Mouse (Mus musculus): ENCODE measurements at regions not wholly inside any gene's neighbourhood (a gene's known extent, or its start where the extent isn't known, plus 50 kb on each side); places are given as distances from the start of the nearest gene placed in this dataset.
A peak's percentile ranks its signal among the peaks of the same experiment; 100 is the strongest.

GRCm38 (mm10) chr7:111337053-111337452 is 254.2 kb upstream of the Eif4g2 start:
- DNase-seq (ENCODE audit: low read depth) = no peak

DNA sequence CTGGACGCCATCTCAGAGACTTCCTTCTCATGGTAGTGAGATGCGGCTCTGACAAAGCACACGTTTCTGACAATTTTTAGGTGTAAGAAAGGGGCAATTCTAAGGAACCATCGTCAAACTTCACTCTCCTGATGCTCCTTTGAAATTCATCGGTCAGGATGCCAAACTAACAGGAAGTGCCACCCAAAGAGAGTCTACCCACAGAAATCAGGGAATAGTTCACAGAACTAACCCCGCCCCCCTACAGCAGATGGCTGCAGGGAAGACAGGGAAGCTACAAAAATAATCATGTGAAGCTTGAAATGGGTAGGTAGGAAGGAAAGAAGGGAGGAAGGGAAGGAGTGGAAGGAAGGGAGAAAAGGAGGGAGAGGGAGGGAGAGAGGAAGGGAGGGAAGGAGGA is 240.1 kb upstream of the Eif4g2 start:
- no peak for DNase-seq (ENCODE audit: low read depth)

GRCm38 (mm10) chr7:111319917-111320316 is 237.1 kb upstream of the Eif4g2 start:
- no peak for DNase-seq (ENCODE audit: low read depth)

- DNase-seq (ENCODE audit: low read depth) = no peak
Observed at GRCm38 (mm10) chr7:111316479-111316990, 233.7 kb upstream of the Eif4g2 start.

GRCm38 (mm10) chr7:111313921-111314320 is 231.1 kb upstream of the Eif4g2 start:
- DNase-seq (ENCODE audit: low read depth) = no peak

DNA sequence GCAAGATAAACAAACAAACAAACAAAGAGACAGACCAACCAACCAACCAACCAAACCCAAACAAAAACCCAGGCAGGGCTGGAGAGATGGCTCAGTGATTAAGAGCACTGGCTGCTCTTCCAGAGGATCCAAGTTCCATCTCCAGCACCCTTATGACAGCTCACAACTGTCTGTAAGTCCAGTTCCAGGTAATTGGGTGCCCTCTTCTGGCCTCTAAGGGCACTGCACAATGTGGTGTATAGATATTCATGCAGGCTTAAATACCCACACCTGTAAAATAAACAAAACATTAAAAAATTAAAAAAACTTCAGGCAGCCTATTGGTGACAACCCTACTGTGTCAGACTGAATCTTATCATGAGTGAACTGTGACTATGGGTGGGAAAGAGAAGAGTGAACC is 222.4 kb upstream of the Eif4g2 start:
- peak; percentile 18 for DNase-seq (ENCODE audit: low read depth)

- DNase-seq (ENCODE audit: low read depth) = no peak
Observed at GRCm38 (mm10) chr7:111301791-111302488, 219.1 kb upstream of the Eif4g2 start.

DNA sequence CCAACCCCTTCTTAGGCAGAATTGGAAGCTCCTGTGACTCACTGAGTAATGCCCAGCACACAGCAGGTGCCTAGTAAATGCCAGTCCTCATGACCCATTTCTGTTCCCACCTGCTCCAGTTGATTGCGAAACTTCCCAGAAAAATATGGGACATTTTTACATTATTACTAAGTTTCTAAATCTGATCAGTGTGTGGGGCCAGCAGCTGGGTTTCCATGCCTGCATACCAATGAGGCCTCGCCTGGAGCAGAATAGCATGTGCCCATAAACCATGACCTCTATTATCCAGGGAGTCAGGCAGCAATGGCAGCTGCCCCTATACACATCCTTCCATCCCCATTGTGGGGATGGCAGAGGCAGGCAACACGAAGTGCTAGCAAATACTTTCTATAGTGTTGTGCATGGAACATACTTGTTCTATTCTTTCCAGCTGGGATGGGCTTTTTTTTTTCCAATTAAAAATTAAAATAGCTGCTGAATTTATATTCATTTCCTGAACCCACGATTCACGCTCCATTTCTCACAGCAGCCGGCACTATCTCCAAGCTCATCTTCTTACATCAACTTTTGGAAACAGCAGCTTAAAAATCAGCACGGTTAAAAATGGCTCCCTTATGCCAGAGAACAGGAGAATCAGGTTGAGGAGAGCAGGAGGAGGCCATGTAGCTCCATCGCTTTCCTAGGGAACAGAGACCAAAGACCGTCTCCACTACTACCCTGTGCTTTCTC is 214.5 kb upstream of the Eif4g2 start:
- DNase-seq (ENCODE audit: low read depth) = no peak

GRCm38 (mm10) chr7:111283411-111283955 is 200.7 kb upstream of the Eif4g2 start:
- DNase-seq (ENCODE audit: low read depth) = no peak

GRCm38 (mm10) chr7:111282314-111282713 is 199.5 kb upstream of the Eif4g2 start:
- DNase-seq (ENCODE audit: low read depth) = no peak

DNA sequence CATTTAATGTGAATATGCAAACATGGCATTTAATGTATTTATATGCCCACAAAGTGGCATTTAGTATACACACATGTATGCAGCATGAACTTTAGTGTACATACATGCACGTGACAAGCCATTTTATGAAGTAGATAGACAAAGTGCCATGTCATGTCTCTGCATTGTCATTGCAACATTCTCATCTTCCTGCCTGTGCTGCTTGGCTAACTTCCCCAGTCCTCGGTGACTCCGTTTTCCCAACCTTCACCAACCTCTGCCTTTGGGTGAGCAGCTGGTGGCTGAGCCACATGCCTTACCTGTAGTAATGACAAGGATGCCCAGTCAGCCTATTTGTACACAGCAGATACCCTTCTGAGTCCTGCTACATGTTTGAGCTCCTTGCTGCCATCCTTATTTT is 194.9 kb upstream of the Eif4g2 start:
- no peak for DNase-seq (ENCODE audit: low read depth)

DNA sequence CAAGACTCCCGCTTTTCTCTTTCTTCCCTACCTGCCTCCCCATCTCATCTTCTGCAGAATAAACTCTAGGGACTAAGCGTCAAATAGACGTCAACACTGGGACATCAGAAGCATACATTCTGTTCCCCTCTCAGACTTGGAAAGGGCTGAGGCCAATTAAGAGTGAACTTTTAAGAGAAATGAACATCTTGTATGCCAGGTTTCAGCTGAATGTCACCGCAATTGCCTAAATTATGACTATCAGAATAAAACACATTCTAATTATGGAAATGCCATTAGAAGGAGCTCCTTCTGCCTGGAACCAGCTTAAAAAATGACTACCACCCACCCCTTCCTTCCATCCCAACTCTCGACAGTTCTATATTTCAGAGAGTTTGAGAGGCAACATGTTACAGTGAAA is 191.0 kb upstream of the Eif4g2 start:
- no peak for DNase-seq (ENCODE audit: low read depth)

- no peak for DNase-seq (ENCODE audit: low read depth)
Observed at GRCm38 (mm10) chr7:111270874-111271273, 188.0 kb upstream of the Eif4g2 start.

DNA sequence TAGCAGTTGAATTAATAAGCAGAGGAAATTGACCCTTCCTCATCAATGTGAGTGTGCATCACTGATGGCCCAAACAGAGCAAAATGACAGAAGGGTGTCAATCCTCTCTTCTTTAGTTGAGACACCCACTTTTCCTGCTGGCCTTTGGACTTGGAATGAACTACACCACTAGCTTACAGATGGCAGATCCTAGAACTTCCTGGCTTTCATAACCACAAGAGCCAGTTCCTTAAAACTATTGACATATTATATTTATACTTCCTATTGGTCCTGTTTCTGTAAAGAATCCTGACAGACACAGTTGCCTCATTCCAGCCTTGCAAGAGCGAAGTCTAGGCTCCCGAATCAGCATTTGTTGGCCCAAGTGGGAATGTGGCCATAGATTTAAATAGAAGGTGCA is 185.4 kb upstream of the Eif4g2 start:
- DNase-seq (ENCODE audit: low read depth) = no peak

DNA sequence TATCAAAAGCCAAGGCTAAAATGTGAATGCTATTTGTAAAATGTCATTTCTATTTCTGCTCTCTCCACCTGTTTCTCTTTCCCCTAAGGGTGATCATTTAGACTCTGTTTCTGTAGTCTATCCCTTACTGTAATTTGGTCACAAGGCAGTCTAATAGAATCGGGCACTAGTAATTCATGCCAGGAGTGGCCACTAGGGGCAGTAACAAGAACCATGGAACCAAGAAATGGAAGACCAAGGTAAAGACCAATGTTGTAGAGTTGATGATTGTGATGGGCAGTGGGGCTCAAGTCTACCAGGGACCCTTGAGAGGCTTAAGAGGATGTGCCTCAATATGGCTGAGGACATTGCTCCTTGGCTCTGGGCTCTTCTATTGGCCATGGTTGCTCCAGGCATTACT is 180.5 kb upstream of the Eif4g2 start:
- peak; percentile 29 for DNase-seq (ENCODE audit: low read depth)

DNA sequence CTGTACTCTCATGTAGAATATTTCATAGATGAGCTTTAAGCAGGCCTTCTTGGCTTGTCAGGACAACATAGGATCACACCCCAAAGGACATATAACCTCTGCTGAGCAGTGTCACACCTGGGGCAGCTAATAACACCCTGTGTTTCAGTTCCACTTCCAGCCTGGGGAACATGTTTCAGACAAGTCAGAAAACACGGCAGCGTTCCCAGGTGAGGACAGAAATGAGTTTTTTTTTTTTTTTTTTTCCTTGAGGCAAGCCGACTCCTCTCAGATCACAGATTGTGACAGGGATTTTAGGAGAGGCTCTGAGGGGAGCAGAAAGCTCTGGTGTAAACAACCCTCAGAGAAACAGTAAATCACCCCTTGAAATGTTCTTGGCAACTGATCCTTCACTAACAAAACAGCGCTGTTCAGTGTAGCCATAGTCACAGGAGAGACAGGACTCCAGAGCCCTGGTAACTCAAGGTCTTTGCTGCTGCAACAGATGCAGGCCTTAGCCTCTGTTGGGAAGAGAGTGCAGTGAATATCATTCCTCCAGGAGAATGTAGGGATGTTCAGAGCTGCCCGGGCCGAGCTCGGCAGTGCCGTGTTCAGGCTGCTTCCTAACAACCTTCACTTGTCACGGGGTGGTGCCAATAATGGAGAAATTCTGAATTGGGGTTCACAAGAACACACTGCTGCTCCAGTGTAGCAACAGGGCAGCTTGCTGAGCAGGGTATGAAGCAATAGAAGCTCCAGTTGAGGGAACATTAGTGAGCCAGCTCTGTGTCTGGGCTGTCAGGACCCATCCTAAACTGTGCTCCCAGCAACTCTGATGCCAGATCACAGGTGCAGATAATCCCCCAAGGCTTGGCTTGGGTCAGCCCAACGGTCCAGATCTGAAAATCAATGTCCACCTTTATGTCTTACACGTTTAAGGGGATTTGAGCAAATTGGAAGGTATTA is 177.1 kb upstream of the Eif4g2 start:
- DNase-seq (ENCODE audit: low read depth) = no peak

DNA sequence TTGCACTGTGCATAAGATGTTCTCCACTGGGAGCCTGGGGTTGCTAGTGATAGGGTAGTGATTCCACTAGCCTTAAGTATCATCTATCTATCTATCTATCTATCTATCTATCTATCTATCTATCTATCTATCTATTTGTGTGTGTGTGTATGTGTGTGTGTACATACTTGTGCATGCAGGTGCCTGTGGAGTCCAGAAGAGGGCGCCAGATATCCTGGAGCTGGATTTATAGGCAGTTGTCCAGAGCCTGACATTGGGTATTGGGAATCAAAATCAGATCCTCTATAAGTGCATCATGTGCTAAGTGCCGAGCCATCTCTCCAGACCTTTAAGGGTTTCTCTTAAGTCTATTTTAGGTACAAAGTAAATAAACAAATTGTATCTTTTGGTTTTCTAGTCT is 175.0 kb upstream of the Eif4g2 start:
- no peak for DNase-seq (ENCODE audit: low read depth)

- no peak for DNase-seq (ENCODE audit: low read depth)
Observed at GRCm38 (mm10) chr7:111256199-111256598, 173.4 kb upstream of the Eif4g2 start.

DNA sequence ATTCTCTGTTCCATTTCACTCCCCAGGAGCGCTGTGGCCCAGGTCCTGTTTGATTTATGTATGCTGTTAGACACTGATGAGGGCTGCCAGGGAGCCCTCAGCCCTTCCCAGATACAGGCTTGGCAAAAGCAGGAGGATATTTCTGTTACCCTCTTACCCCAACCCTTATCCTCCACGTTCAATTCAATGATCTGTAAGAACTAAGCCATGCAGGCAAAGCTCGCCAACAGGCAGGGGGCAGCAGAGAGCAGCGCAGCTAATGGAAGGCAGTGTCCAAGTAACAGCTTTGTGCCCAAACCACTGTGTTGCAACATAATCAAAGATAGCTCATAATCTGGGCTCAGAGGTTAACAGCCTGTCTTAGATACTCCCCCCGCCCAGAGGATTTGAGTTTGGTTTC is 166.8 kb upstream of the Eif4g2 start:
- peak; percentile 47 for DNase-seq (ENCODE audit: low read depth)

DNA sequence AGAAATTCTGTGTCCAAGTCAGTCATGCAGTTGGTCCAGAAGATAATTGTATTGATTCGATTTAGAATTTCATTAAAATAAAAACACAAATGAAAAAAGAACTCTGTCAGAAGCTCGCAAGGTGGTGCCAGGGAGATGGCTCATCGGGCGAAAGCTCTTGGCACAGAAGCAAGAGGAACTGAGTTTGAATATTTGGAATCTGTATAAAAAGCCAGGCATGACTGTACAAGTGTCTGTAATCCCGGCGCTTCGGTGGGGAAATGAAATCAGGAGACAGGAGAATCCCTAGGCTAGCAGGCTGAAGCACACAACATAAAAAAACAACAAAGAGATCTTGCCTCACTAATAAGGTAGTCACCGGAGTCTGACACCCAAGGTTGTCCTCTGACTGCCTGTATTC is 162.7 kb upstream of the Eif4g2 start:
- no peak for DNase-seq (ENCODE audit: low read depth)

DNA sequence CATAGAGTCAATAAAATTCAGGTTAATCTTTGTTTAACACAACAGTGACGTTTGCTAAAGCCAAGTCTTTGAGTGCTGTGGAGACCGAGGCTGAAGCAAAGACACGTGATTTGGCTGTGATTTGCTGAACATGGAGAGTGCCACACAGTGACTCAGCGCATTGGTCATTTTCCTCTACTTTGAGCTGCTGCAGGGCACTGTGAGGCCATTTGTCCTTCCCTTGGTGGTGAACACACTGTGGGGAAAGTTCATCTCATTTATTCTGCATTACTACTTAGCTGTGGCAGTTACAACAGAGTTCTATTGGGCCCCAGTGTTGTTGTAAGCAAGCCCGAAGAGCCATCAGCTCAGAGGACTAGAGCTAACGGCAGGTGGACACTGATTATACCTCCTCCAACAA is 162.2 kb upstream of the Eif4g2 start:
- DNase-seq (ENCODE audit: low read depth) = no peak

- DNase-seq (ENCODE audit: low read depth) = no peak
Observed at GRCm38 (mm10) chr7:111243831-111244230, 161.0 kb upstream of the Eif4g2 start.

Data from induced T-regulatory cell, adult 2 months (primary cell).